Mouse (Mus musculus) heart, adult 2 months (tissue): ENCODE measurements around the gene Bach2. TPM values are rescaled to one million over a fixed set of nuclear protein-coding genes. Genes with fewer than 3 reads are reported as not detected.
A peak's percentile ranks its signal among the peaks of the same experiment; 100 is the strongest.

Source experiments
- DNase-seq, 2 experiments: peaks; one replicate each; pipeline ENCODE4 v3.0.0; 2021
- H3K27ac ChIP-seq: fragments of 200-600 bp; 2 replicates; pipeline ENCODE4 v1.8.1; 2022
- H3K27me3 ChIP-seq: fragments of 200-500 bp; 2 replicates; pipeline ENCODE4 v1.6.1; 2012; ENCODE audit warnings: mild to moderate bottlenecking, low read length, inconsistent platforms, mixed read lengths; ENCODE audit not compliant: control insufficient read depth, insufficient read depth
- H3K36me3 ChIP-seq: fragments of 200-500 bp; 2 replicates; pipeline ENCODE4 v1.6.1; 2012; ENCODE audit warnings: low read length, inconsistent platforms; ENCODE audit not compliant: control insufficient read depth, insufficient read depth
- H3K4me1 ChIP-seq: fragments of 200-500 bp; 2 replicates; pipeline ENCODE4 v1.6.1; 2011; ENCODE audit warnings: low read length; ENCODE audit not compliant: control insufficient read depth, insufficient read depth
- H3K4me3 ChIP-seq: fragments of 200-600 bp; 2 replicates; pipeline ENCODE4 v1.8.1; 2022
- H3K79me2 ChIP-seq: fragments of 200-500 bp; replicated peaks from 2 replicates; pipeline ENCODE4 v1.6.1; 2012; ENCODE audit warnings: mild to moderate bottlenecking, inconsistent platforms, low read length, moderate library complexity, mixed read lengths; ENCODE audit not compliant: control insufficient read depth, insufficient read depth
- H3K9ac ChIP-seq: fragments of 200-500 bp; 2 replicates; pipeline ENCODE4 v1.6.1; 2012; ENCODE audit warnings: low read depth, mild to moderate bottlenecking, control low read depth, inconsistent platforms, low read length, mixed read lengths
- CTCF ChIP-seq: fragments of 200-600 bp; IDR thresholded peaks from 2 replicates; pipeline ENCODE4 v1.8.1; 2022; ENCODE audit warnings: antibody characterized with exemption, mild to moderate bottlenecking, moderate library complexity
- EP300 ChIP-seq: fragments of 200-500 bp; IDR thresholded peaks from 2 replicates; pipeline ENCODE4 v1.6.1; 2011; ENCODE audit warnings: low read depth, low read length, control low read depth; ENCODE audit not compliant: insufficient read depth
- POLR2A ChIP-seq: fragments of 200-500 bp; IDR thresholded peaks from 2 replicates; pipeline ENCODE4 v1.6.1; 2011; ENCODE audit warnings: mild to moderate bottlenecking, low read depth, low read length, control low read depth; ENCODE audit not compliant: insufficient read depth
- WGBS: fragments of 180-500 bp; shearing (Covaris S2); methylation state at CpG from one replicate; pipeline ENCODE4 v1.1.7; 2018; 5-methylcytosine and 5-hydroxymethylcytosine counted together
- intact Hi-C: fragments of 180-260 bp; cut with DNase I; formaldehyde crosslinking; loops from one replicate; pipeline ENCODE4 v1.15.1; 2025
- polyA plus RNA-seq: library from polyadenylated mRNA; depleted of rRNA; stranded (reverse); fragments of >200 nt; gene quantifications from 2 replicates; pipeline ENCODE4 v1.2.3, GENCODE M21; 2012
- total RNA-seq, 2 experiments: library from RNA; stranded (reverse); gene quantifications; 2 replicates each; pipeline ENCODE4 v1.2.3; 2021

The Bach2 gene
- total and polyA plus RNA-seq, 3 experiments, result 2.4 to 4.2 (median 3.9) TPM

DNA sequence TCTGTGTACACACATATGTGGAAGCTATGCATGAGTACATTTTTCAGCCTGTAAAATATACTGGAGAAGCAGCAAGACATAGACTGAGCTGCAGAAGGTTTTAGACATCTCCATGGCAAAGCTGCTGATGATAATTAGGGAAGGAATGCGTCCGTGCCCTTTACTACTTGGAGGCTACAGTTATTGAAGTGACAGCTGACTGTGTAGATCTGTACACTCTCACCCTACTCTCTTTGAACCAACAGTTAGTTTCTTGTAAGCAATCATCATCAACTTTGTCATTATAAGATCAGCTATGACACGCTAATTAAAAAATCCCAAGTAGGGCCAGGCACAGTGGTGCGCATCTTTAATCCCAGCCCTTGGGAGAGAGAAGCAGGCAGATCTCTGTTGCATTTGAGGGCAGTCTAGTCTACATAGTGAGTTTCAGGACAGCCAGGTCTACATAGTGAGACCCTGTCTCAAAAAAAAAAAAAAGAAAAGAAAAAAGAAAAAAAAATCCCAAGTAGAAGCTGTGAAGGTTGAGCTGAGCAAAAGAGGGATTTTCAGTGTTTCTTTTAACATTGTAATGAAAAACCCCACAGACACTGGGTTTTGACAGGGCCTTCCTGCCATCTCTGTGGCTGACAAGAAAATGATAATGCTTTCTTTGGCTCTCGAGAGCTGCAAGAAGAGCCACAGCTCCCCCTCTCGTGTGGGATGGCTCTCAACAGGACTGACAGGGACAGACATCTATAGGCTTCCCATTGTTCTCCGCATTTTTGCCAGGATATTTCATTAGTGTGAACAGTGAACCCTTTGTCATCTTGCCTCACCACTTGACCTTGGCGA is 322.3 kb downstream of the Bach2 start:
- intact Hi-C loops, result no loop called here
- 56% methylated on average over 8 of the region's 8 CpGs for WGBS
- no peaks in the 10 kb centered on the region for H3K27me3 ChIP-seq
- no peak overlapping the region for H3K4me3 ChIP-seq
- TF ChIP-seq EP300, result no peak
- peak; percentile 22; the same call in 1 of the 2 replicates for TF ChIP-seq CTCF
- H3K4me1 ChIP-seq, result no peaks in the 10 kb centered on the region
- DNase-seq, result no peak
- no peaks in the 10 kb centered on the region for H3K36me3 ChIP-seq
- no peak overlapping the region for H3K9ac ChIP-seq
- peak overlapping the region; percentile 15 for H3K27ac ChIP-seq
- H3K79me2 ChIP-seq, result no peaks in the 10 kb centered on the region

GRCm38 (mm10) chr4:32561555-32562095 is 323.0 kb downstream of the Bach2 start:
- Histone ChIP-seq H3K4me3 (no peak overlapping the region), H3K79me2 (no peaks in the 10 kb centered on the region), H3K9ac (no peak overlapping the region), H3K27me3 (no peaks in the 10 kb centered on the region), H3K4me1 (no peaks in the 10 kb centered on the region), H3K27ac (peak overlapping the region; percentile 15), H3K36me3 (no peaks in the 10 kb centered on the region)
- intact Hi-C loops, result no loop called here
- WGBS, result 27% methylated on average over 12 of the region's 12 CpGs
- TF ChIP-seq POLR2A, result 0 out of 2 replicates have a peak, but pooled peaks have one; percentile 14
- 0 out of 2 replicates have a peak, but pooled peaks have one; percentile 22 for TF ChIP-seq EP300
- TF ChIP-seq CTCF, result peak; percentile 67
- peak; percentile 59 to 76 for DNase-seq

GRCm38 (mm10) chr4:32562319-32563115 is 323.9 kb downstream of the Bach2 start:
- intact Hi-C loops, result no loop called here
- Histone ChIP-seq H3K9ac (no peak overlapping the region), H3K27ac (no peak overlapping the region), H3K36me3 (no peaks in the 10 kb centered on the region), H3K79me2 (no peaks in the 10 kb centered on the region), H3K4me1 (no peaks in the 10 kb centered on the region), H3K27me3 (no peaks in the 10 kb centered on the region), H3K4me3 (no peak overlapping the region)
- TF ChIP-seq EP300 (no peak), CTCF (no peak), POLR2A (no peak)
- 95% methylated on average over 35 of the region's 35 CpGs for WGBS
- no peak for DNase-seq

GRCm38 (mm10) chr4:32564416-32564815 is 325.8 kb downstream of the Bach2 start:
- H3K79me2 ChIP-seq, result no peaks in the 10 kb centered on the region
- no peaks in the 10 kb centered on the region for H3K36me3 ChIP-seq
- H3K27ac ChIP-seq, result peak overlapping the region; percentile 5; the same call in 1 of the 2 replicates
- no peak for TF ChIP-seq POLR2A
- TF ChIP-seq EP300, result no peak
- no peak for TF ChIP-seq CTCF
- WGBS, result 87% methylated on average over 7 of the region's 7 CpGs
- H3K4me1 ChIP-seq, result no peaks in the 10 kb centered on the region
- DNase-seq, result no peak
- no peaks in the 10 kb centered on the region for H3K27me3 ChIP-seq
- H3K9ac ChIP-seq, result no peak overlapping the region
- H3K4me3 ChIP-seq, result no peak overlapping the region
- intact Hi-C loops, result no loop called here

DNA sequence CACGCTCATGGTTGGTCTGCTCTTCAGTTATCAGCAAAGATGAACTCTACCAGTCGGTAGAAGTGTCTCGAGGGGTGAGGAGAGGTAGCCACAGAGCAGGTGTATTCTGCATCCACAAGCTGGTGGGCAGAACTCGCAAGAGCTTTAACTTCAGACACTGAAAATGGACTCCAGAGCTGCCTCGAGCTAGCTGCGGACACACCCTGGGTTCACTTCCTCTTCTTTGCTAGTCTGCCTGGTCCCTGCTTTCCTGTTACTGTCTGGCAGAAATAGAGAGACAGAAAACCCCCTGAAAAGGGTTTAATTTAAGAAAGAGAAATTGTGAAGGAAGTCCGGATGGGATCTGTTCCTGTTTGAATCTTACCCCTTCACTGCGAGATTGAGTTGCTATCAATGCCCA is 326.3 kb downstream of the Bach2 start:
- no peak overlapping the region for H3K4me3 ChIP-seq
- no peaks in the 10 kb centered on the region for H3K79me2 ChIP-seq
- TF ChIP-seq POLR2A (no peak), CTCF (no peak), EP300 (no peak)
- no peaks in the 10 kb centered on the region for H3K36me3 ChIP-seq
- no peaks in the 10 kb centered on the region for H3K4me1 ChIP-seq
- peak overlapping the region; percentile 5; the same call in 1 of the 2 replicates for H3K27ac ChIP-seq
- H3K9ac ChIP-seq, result no peak overlapping the region
- no peaks in the 10 kb centered on the region for H3K27me3 ChIP-seq
- DNase-seq, result peak in 1 of 2 experiments; percentile 44
- intact Hi-C loops, result no loop called here
- 67% methylated on average over 8 of the region's 8 CpGs for WGBS

DNA sequence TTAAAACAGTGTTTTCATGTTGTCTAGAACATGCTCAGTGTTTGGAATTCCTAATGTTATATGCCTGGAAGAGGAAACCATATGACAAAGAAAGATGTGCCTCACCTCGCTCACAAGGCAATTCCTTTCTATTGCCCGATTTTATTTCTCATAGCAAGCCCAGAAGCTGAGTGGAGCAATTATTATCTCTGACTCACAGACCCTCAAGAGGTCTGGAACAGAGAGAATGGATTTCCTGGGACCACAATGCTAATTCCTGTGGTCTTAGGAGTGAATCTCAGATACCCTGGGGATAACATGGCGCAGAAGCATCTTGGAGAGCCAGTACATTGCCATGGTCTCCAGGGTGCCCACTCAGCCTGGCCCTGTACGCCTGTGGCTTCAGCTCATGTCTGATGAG is 330.4 kb downstream of the Bach2 start:
- no peaks in the 10 kb centered on the region for H3K79me2 ChIP-seq
- H3K36me3 ChIP-seq, result no peaks in the 10 kb centered on the region
- WGBS, result 79% methylated on average over 4 of the region's 4 CpGs
- no peaks in the 10 kb centered on the region for H3K4me1 ChIP-seq
- no peaks in the 10 kb centered on the region for H3K27me3 ChIP-seq
- TF ChIP-seq POLR2A, result no peak
- TF ChIP-seq EP300, result no peak
- no peak for TF ChIP-seq CTCF
- H3K27ac ChIP-seq, result no peak overlapping the region
- no peak overlapping the region for H3K9ac ChIP-seq
- H3K4me3 ChIP-seq, result no peak overlapping the region
- DNase-seq, result no peak
- intact Hi-C loops, result no loop called here
